Mouse (Mus musculus): ENCODE results near the gene Meis1.
A peak's percentile ranks its signal among the peaks of the same experiment; 100 is the strongest.

Gene Meis1

DNA sequence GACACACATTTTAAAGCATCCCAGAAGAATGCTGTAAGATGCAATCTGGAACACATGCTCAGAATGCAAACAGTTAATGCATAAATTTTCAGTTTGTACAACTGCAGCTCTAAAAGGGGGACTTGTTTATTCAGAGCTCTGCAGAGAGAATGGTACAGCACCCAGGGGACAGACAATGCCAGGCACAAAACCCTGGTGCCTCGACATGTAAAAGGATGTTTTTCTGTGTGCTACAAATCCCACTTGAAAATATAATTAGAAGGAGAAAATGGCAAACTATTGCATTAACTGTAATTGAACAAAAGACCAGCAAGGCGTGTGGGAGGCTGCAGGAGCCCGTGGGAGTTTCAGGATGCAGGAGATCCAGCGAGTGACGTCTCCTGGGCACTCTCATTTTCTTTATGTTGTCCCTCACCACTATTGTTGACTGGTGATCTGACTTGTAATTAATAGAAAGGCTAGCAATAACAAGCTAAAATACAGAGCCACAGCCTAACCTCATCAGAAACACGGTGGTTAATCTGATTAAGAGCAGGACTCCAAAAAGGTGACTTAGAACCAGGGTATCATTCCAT lies 29.0 kb downstream of the Meis1 start:
- DNase-seq, result no peak

DNA sequence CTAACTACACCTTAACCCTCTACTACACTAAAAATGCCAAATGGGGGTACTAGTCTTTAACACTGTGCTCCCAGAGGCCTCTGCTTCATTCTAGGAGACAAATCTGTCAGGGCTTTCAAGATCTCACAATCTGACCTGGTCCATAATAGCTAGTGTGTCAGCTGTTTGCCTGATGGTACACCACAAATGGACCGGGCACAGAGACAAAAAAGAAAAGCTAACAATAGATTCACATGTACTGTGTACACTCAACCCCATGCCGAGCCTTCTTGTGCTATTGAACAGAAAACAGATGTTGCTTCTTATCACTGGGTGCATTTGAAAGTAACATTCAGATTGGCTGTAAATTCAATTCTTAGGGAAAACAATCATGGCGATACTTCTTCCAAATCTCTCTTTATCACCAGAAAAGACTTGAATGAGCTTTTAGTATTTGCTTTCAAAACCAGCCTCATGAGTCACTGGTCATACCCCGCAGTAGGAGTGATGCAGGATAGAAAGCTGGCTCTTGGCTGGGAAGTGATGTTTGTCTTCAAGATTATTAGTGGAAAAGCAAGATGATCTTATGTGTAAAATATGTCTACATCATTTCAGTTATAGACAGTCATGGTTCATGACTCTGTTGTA lies 30.0 kb downstream of the Meis1 start:
- DNase-seq, result peak; percentile 78

DNA sequence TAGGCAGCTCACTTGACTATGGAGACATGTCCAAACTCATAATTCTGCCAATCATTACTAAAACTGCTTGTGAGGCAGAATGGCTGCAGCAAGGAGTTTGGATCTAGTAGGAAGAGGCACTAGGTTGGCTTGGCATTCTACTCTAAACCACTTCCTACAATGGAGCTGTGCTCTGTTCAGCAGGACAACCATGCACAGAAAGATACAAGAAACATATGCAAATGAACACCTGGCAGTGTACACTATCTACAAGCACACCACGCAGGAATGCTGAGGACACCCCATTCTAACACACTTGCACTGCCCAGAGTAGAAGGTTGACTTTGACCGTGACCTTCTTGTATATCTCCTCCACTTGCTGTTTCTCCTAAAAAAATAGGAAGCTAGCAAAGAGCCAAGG lies 35.0 kb downstream of the Meis1 start:
- no peak for DNase-seq

DNA sequence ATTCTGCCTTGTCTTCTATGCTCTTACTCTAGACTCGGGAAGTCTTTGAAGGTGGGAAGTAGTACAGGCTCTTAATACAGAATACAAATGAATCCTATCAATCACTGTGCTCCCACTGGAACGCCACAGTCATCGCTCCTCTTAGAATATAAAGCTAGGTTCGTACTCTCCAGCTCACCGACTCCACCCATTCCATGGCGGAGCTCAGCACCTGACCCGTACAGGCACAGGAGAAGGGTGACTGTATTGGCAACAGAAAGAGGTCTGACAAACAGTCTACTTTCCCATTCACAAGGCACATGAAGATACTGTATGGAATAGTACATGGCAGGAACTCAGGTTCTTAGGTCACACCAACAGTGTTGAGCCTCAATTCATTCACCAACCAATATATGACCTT lies 35.5 kb downstream of the Meis1 start:
- no peak for DNase-seq

DNA sequence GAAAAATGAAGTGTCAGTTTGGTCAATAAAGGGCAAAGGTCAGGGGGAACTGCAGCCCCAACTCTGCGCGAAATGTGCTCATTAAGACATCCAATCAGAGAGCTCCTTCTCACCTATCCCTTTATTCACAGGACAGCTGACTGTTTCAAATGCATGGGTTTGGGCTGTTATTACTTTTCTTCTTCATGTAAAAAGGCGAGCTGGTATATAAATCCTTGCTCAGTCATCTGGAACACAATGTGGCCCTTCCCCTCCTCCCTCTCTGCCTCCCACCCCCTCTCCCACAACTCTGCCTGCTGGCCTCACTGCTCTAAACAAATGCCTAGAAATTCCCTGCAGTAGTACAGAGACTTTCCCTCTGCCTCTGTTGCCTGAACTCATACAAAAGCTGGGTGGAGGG lies 36.5 kb downstream of the Meis1 start:
- DNase-seq, result no peak

DNA sequence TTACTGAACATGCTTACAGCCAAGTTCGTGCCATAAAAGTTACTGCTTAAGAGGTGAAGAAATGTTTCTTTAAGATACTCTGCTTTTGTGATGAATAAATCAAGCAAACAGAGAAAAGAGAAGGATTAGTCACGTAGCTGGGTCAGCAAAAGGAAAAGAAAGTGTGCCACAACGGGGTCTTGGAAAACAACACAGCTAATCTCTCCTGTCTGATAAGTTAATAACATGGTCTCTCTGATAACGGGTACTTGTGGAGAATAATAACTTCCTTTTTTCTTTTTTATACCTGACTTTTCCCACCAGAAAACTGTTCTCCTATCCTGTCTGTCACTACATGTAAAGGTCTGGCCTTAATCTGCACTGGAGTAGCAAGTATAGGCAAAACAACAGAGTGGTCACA lies 37.4 kb downstream of the Meis1 start:
- DNase-seq, result no peak

DNA sequence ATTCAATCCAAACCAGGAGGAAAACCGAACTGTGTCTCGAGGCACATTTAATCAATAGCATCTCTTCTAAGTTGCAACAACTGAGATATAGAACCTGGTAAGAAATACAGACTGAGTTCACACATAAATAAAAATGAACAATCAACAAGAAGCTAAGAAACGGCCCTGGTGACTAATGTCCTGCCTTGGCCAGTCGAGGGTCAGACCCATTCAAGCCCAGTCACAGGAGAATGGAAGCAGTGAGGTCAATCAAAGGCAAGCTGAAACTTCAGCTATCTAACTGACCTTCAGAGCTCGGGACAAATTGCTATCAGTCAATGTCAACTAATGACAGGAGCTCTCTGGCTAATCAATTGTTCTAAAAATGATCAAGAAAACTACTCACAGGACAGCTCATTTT lies 38.2 kb downstream of the Meis1 start:
- DNase-seq, result no peak

DNA sequence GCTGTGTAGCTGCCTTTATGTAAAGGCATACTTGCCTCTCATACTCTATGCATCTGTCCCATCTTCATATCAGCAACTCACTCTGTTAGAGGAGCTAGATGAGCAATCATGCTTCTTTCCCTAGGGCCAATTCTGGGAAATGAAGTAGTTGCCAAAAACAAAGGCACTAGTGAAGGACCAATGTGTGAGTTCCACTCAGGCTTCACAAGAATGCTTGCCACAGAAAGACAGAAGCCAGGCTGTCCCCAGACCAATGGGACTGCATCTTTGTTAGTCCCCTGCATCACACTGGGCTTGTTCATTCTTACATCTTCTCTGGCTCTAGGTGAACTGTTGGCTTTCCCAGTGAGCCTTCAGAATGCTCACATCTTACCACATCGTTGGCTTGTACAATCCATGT lies 43.7 kb downstream of the Meis1 start:
- no peak for DNase-seq

DNA sequence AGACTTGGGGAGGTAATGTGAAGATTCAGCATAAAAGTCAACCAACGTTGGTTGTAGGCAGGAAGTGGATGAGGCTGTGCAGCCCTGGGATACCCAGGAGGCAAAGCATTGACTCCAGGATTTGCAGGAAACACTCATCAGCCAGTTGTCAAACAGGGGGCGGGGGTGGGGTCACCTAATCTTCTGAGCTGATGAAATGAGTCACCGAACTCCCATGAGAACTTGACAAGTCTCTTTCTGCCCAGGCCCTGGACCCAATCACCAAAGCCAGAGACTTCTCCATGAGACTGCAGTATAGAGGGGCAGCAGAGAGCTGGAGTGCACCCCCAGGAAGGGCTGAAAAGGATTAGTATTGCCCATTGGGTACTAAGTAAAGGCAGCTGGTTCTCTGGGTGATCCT lies 45.0 kb downstream of the Meis1 start:
- no peak for DNase-seq

DNA sequence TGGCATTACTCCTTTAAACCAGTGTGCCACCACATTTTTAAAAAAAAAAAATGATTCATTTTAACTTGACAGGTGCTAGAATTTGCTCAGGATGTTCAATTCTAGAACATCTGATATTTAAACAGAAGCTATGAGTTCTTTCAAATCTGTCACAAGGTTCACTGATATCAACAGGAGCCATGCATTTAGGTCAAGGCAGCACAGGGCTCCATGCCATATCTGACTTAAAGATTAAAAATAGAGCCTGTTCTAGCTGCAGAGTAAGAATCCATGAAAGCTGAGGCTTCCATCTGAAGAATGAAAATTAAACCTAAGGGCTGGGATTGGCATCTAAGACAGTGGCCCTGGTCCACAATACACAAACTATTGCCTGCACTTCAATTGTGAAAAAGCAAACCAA lies 45.8 kb downstream of the Meis1 start:
- peak; percentile 73 for DNase-seq

DNA sequence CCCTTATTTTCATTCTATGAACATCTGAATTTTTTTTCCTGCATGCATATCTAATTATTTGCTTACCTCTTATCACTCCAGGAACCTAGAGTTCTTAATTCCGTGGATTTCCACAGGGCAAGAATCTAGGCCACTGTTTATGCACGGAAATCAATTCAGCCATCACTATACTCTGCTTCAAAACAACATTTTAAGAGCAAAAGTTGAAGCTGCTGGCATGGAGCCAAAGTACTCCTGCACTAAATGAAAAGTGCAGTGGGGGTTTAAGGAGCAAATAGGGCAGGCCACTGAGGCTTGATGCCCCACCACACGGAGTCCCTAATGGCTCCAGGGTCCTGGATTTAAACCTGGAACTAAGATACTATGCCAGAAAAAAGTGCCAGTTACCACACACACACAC lies 47.2 kb downstream of the Meis1 start:
- no peak for DNase-seq

DNA sequence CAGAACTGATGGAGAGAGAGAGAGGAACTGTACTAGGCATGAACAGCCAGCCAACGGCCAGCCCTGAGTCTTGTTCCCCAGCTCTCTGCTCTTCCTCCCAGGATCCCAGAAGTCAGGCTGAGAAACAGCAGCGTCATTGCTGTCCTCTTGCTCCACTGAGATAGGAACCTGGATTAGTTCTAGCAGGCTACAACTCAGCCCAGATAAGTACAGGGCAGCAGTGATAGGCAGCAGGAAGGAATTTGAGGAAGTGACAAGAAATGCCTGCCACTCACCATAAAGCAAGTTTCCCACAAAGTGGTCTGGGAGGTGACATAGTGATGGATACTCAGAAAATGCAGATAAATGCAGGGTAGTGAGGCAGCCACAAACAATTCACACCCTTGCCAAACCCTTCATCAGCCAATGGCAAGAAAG lies 48.9 kb downstream of the Meis1 start:
- DNase-seq, result no peak

DNA sequence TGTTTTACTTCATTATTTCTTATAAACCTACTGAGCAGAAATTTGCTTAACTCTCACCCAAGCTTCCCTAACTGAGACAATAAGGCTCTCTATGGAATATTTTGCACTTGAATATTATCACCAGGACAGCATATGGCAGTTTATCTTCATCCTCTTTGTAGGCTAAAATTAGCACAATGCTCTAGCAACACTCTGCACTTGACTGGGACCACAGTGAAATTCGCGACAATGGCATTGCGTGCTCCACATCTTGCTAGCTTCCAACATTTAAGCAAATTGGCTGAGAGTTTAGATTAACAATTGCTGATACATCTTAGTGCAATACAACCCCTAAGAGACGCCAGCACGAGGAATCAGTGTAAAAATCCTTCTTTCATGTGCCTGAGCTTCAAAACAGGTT lies 54.4 kb downstream of the Meis1 start:
- DNase-seq, result peak; percentile 69

DNA sequence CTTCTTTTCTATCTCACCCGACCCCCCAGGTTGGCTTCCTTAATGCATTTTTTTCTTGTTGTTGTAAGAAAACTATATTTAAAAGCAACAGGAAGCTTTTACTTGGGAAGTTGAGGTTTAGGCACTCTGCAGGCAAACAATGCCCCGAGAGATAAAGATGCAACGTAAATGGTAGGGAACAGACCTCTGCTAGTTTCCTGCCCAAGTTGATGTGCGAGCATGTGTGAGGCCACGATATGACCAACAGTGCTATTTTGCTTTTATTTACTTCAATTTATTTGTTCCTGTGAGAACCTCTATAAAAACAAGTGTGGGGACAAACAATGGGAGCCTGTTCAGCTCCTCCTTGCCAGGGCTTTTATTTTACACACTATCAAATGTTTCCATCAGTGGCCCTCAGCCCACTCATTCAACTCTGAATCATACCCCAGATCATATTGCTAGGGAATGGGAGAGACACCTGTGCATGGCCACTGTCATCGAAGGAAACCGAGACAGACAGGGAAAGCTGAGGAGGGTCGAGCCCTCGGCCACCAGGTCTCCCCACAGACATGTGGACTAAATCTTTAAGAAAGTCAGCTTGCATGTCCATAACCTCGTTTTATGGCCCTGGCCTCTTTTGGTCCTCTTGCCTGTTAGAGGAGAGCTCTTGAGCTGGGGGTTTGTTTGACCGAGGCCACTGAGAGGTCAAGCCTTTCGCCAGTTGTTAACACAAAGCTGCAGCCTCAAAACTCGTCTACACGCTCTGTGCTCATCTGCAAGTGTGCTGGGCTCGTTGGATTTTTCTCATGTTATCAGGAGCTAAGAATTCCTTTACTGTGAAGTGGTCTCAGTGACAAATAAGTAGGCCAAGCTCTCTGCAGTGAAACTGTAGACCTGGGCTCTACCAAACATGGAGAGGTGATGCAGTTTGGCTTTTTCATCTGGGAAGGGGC lies 55.3 kb downstream of the Meis1 start:
- no peak for DNase-seq

DNA sequence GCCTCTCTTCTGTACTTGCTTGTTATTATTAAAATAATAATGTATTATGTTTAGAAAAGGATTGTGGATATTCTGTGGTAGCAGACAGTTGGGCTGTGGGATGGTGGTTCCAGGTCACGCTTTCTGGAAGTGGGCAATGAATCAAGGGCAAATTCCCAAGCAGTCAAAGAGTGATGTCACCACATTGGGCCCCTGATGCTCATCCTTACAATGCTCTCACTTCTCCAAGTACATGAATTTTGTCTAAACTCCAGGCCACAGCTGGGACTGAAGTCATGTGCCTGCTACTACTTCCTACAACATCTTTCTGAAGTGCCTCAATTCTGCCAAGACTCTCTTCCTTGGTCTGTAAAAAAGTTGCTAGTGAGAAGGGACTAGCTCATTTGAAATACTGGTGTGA lies 59.3 kb downstream of the Meis1 start:
- DNase-seq, result no peak

DNA sequence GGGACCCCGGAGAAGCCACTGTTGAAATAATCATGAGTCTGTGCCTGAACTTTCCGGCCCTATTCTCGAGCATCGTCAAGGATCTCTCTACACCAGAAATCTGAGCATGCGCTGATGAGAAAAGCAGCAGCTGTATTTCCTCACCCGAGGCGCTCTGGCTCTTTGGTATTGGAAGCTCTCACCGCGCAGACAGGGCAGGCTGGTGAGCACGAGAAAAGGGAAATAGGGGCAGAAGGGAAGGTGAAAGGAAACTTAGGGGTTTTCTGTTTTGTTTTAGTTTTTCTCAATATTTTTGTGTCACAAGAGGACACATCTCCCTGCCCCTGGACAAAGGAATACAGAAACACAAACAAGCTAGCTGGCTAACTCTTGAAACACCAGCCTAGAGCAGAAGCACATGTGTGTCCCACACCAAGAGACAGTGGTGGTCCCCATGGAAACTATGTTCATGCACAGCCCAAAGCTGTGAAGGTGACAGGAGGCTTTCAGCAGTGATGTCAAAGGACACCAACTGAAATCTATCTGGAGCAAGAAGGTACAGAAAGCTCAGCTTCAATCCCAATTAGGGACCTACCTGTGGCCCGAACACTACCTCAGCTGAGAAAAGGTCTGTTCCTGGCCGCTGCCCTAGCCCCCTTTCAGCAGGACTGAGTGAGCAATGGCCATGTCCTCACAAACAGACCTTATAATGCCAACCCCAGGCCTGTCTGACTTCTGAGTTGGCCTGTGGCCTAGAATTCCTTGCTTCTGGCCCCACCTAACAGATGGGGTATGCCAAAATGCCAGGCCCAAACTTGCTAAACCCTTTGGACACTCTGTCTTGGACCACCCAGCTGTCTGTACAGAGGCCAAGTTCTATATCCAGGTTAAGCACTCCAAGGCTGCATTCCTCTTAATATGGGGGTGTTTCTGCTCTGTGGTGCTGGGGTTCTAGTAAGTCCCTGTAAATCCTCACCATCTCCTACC lies 60.7 kb downstream of the Meis1 start:
- DNase-seq, result no peak

DNA sequence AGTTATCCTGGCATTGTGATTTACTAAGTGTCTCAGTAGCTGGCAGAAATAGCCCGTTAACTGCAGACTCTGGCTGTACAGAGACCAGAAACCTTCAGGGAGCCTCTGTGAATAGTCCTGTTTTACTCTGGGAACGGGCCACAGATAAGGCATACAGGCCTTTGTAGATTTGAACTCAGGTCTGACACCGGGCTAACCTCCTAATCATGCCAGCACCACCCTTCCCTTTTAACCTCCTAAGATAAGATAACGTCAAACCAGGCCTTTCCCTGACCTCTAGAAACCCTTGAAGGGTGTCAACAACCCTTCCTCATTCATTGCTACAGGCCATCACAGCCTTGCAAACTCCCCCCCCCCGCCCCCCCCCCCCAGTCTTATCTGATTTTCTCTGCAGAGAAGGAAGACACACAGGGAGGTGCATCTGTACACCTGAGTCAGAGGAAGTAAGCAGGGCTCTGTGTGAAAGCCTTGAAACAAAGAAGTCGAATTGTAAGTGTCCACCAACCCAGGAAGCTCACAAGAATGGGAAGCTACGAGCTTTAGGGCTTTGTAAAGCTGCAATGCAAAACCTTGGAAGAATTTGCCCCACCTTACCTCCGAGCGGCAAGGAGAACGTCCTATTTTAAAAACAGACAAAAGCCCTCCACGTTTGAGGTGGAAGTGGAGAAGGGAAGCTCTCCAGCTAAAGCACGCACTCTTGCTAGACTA lies 61.5 kb downstream of the Meis1 start:
- no peak for DNase-seq

DNA sequence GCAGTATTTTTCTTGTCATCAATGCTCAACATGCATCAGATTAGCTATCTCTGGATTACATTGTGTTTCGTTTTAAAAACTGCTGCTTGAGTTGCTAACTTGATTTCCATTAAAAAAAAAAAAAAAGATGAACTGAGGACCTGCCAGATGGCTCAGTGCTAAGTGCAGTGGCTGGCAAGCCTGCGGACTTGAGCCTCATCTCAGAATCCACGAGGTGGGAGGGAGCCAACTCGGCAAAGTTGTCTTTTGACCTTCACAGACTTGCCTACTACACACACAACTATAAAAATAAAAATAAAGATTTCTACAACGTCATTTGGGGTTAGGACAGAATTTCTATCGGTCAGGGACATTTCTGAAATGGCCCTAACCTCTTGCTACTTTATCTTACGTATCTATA lies 62.8 kb downstream of the Meis1 start:
- peak; percentile 63 for DNase-seq

DNA sequence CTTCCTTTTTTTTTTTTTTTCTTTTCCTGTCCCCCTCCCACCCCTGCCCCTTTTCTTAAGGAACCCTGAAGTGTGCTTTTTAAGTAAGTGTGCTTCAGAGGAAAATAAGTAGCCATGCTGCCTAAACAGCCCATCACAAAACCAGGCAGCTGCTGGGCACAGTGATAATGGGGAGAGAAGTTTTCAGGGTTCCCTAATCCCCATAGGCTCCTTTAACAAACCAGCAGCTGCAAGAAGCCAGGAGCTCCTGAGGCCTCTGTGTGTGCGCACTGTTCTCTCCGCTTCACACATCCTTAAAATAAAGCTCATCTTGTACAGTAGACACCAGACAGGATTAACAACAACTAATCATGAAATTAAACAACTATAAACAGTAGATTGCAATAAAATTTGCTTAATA lies 63.9 kb downstream of the Meis1 start:
- no peak for DNase-seq

DNA sequence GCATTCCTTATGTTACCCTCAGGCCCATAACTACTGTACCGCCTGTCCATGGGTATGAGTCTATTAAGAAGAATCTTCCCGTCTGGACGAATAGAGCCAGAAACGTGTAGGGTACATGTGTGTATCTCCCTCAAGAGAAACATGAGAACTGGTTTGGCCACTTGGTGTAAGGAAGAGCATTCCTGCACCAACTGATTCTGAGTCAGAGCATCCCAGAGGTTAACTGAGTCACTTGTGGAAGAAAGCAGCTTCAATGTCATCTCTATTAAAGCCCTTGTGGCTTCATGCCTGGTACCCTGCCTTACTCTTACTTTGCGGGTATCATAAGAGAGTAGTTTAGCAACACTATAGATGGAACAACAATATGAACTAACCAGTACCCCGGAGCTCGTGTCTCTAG lies 64.9 kb downstream of the Meis1 start:
- DNase-seq, result no peak

DNA sequence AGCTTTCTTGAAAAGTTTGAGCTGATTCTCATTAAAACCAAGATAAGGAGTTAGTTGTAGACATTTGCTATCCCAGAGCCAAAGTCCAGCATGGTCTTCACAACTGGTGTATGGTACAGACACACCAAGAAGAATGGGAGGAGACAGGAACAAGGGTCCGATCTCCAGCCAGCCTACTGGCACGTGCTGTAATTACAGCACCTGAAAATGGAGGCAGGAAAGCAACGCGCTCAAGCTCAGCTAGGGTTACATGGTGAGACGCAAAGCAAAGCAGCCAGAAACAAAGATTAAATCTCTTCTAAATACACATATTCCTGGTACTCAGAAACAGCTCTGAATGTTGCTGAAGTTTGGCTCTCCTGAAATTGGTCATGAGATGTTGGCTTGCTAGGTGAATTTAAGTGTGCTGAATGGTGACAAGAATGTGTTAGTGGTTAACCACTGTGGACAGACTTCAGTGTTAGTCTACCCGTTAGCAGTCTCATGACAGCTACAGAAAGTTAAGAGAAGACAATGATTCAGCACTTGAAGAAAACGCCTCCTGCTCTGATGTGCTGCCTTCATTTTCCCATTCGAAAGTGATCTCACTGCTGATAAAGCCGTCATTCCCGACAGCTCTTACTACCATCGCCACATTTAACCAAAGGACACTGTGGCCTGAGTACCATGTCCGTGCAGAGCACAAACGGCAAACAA lies 70.0 kb downstream of the Meis1 start:
- no peak for DNase-seq

DNA sequence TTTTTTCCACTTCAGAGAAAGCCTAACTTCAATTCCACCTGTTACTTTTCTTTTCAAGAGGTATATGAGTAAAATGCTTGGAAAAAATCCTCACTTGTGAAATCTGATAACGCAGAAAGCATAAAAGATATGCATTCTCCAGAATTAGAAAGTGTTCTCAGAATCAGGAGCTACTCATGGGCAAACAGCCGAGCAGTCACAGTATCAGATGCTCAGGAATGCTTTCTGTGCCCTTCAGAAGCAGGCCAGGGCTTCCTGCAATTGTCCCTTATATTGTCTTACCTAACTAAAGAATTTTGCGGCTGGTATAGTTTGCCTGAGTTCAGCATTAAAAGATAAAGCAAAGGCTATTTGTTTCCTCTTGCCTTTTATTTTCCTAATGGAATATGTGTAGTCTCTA lies 71.4 kb downstream of the Meis1 start:
- no peak for DNase-seq

Data from cerebellum, adult 9-10 months (tissue).